Mouse (Mus musculus) gastrocnemius, adult 8-10 months (tissue): Measurements from ENCODE around the gene Vwa2. TPM values are rescaled to one million over a fixed set of nuclear protein-coding genes. Genes with fewer than 3 reads are reported as not detected.

ENCODE experiments used
- DNase-seq, 2 experiments: peaks; one replicate each; pipeline ENCODE4 v3.0.0; 2022; ENCODE audit warnings: low spot score in 2 of 2
- total RNA-seq, 4 experiments: library from RNA; stranded (reverse); gene quantifications; 2 replicates each; pipeline ENCODE4 v1.2.4; 2022

Vwa2 gene
- total RNA-seq, 4 experiments from 2014 or later: not detected

DNA sequence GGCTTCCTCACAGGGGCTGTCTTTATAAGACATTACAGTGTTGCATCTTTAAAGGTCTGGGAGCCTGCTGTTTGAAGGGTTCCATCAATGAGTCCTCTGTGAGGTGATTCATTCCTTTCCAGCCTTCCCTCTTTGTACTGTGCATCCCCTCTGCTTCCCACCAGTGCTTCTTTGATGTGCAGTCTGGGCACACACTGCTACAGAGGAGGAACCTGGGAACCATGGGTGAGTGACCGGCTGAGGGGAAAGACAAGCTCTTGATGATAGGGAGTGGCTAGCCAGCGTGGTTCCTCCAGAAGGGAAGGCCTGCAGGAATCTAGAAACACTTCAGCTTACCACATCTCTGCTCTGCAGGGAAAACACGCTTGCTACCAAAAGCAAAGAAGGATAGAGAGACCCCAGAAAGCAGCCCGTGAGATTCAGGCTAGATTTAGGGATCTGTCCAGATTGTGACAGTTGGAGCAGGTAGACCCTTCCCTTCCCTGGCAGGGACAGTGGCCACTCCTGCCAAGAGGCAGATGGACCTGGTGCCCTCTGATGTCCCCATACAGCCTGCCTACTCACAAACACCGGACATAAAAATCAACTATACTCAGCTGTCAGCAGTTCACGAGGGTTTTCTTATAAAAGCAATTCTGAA lies 74.0 kb downstream of the Vwa2 start:
- no peak for DNase-seq

DNA sequence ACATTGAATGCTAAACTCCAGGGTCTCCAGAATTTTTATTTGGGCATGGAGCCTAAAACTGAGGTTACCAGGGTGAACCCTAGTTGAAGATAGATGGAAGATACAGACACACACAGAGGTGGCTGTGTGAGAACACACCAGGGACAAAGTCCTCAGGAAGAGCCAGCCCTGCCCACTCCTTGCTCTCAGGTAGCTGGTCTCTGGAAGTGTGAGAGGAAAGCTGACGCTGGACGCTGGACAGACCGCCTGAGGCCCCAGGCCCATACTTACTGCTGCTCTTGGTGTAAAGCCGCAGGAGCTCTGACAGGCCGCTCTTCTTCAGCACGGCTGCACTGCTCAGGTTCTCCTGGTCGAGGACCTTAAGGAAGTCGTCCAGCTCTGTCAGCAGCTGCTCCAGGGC lies 75.8 kb downstream of the Vwa2 start:
- no peak for DNase-seq

DNA sequence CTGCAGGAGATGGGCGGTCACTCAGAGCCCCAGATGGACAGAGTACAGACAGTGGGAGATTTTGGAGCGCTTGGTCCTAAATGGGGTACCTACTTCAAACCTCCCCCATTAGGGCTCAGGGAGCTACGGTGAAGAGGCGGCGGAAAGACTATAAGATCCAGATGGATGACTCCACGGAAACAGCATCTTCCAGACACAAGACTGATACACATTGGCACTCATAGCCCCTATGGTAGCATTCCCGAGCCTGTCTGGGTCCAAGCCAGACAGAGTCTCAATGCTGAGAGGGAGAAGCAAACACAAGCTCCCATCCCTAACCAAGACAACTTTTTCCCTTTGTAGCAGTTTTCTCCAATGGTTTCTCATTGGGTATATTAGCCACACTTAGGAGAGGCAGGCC lies 76.8 kb downstream of the Vwa2 start:
- no peak for DNase-seq

DNA sequence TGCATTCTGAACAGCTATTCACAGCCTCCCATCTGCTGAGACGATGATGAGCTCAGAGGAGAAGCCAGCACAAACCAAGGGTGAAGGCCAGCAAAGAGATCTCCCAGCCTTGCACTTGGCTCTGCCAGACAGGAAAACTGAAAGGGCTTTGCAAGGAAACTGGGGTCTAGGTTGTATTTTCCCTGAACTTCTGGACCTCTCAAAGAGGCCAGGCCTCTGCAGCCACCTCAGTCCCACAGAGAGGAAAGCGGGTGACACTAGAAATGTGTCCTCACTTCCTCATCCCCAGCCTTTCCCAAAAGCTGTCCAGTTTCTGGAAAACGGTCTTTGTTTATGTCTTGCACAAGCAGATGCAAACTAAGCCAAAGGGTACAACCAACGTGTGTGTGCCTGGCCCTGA lies 79.8 kb downstream of the Vwa2 start:
- DNase-seq: no peak

DNA sequence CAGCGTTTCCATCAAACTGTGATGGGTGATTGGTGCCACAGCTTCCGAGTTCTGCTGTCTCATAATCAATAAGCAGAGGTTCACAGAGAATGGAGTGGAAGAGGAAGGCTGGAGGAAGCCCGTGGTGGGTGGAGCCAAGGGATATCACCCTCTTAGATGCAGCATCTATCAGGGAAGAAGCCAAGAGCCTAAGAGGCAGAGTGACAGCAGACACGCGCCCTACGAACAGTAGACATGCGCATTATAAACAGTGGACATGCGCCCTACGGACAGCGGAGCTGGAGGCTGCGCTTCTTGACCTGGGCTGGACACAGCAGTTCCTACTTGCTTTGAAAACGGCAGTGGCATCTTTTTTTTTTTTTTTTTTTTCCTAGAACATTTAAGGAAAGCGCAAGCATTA lies 80.8 kb downstream of the Vwa2 start:
- DNase-seq: no peak

DNA sequence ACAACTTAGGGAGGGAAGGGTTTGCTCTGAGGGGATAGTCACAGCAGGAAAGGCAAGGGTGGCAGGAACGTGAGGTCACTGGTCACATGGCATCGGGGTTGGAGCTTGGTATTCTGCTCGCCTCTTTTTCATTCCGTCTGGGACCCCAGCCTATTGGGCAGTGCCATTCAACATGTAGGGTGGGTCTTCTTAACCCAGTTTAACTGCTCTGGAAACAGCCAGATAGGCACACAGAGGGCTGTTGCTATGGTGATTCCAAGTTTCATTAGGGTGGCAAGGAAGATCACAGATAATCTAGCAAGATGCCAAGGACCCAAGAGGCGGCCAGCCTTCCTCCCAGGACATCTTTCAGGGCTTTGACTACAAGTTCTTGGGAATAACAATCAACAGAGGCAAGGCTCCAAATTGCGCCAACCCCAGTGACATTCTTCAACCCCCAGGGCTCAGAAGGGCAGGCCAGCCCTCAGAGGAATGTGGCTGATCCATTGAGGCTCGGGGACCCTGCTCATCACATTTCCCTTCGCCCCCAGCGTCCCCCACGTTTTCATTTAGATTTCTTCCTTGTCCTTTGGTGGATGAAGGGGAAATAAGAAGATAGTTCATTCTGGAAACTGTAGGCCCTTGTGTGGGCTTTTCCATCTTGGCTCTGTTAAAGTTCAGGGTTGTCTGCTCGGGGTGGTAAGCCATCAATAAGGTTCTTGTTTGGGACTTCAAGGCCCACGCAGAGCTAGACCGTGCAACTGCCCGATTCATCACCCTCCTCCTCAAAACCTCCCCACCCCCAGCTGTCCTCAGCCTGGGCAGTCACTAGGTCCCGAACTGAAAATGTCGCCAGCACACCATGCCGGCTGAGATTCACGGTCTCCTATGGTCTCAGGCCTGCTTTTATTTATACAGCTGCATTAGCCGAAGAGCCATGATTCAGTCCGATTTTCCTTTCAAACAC lies 81.8 kb downstream of the Vwa2 start:
- DNase-seq: no peak

DNA sequence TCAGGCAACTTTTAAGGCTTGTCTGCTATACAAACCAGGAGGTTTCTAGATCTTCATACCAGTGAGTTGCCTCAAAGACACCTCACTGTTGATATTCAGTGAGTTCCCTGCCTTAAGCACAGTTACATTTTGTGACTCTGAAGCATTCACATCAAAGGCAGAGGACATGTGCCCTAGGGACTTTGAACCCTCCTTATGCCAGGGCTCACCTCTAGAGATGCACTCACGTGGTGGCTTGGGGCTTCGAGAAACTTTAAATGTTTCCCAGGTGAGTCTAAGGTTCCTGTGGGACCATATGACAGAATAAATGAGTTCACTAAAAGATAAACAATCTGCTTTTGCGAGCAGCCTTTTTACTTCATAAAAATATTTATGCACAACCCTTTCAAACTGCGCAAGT lies 84.0 kb downstream of the Vwa2 start:
- DNase-seq: no peak

DNA sequence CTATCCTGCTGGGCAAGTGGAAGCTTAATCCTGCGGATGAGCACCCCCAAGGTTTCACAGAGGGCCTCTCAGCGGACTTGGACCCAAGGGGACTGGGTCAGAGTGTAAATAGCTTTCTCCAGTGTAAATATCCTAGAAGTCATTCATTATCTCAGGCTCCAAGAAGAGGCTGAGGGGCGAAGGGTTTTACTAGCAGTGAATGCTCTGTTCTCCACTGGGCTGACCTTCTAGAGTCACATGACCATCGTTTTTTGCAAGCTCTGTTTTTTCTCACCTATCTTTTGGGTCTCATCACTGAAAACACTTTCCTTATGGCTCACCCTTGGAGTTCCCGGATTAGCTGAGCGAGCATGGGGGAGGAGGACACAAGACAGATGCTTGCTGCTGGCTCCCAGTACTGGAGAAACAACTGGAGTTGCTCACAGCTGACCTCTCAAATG lies 84.6 kb downstream of the Vwa2 start:
- no peak for DNase-seq

DNA sequence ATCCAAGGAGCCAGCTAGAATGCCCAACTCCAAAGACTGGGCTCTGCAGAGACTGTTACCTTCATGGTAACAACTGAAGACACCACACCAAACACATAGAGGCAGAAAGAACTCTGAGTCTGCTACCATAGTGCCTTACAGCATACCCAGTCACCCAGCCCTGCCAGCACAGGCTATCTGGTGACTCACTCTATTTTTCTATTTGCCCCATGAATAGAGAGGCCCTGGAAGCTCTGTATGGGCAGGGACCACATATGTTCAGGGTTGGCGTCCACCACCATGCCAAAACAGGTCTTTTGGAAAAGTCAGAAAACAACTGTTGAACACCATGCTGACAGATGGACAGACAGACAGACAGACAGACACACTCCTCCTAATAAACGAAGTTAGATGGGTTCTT lies 85.0 kb downstream of the Vwa2 start:
- DNase-seq: no peak

DNA sequence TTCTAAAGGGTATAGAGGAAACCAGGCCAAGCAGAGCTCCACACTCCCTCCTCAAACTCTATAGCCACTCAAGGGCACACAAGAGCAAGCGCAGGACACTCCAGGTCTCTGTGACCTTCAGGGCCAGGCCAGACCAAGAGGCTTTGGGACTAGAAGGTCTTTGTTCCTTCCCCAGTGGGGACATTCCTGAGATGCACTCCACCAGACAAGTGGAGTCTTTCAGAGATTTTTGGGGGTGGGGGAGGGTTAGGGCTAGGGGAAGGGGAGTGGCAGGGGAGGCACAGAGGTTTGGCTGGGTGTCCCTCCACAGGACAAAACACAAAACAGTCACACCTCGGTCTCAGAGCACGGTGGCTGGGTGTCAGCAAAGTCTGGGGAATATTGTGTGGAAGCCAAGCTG lies 85.6 kb downstream of the Vwa2 start:
- no peak for DNase-seq

Other genes with a start within 250 kb of the Vwa2 start
- gene Adrb1, start 152.1 kb upstream of the Vwa2 start, total RNA-seq: under 1 TPM in 2 of 4 experiments, not detected in 2; 0.07 to 0.08 TPM
- gene Ccdc186, start 52.1 kb upstream of the Vwa2 start, total RNA-seq: 10 to 100 TPM; 20.5 to 27.4 (median 24.4) TPM
- not detected for gene Tdrd1, start 48.0 kb upstream of the Vwa2 start, total RNA-seq
- gene Afap1l2, start 134.0 kb downstream of the Vwa2 start, total RNA-seq: 1 to 10 TPM; 1.4 to 2.1 (median 1.8) TPM